Mouse (Mus musculus): ENCODE measurements at regions not wholly inside any gene's neighbourhood (a gene's known extent, or its start where the extent isn't known, plus 50 kb on each side); places are given as distances from the start of the nearest gene placed in this dataset.

- DNase-seq (ENCODE audit: low read depth in 1 of 2, low spot score in 2 of 2): no peak
Observed at GRCm38 (mm10) chr13:97430885-97431284, 190.0 kb downstream of the Enc1 start.

- no peak for DNase-seq (ENCODE audit: low read depth in 1 of 2, low spot score in 2 of 2)
Observed at GRCm38 (mm10) chr13:97428163-97428562, 187.3 kb downstream of the Enc1 start.

- DNase-seq (ENCODE audit: low read depth in 1 of 2, low spot score in 2 of 2): no peak
Observed at GRCm38 (mm10) chr13:97427537-97427936, 186.6 kb downstream of the Enc1 start.

GRCm38 (mm10) chr13:97425731-97426130 is 184.8 kb downstream of the Enc1 start:
- DNase-seq (ENCODE audit: low read depth in 1 of 2, low spot score in 2 of 2): no peak

- no peak for DNase-seq (ENCODE audit: low read depth in 1 of 2, low spot score in 2 of 2)
Observed at GRCm38 (mm10) chr13:97423911-97424310, 183.0 kb downstream of the Enc1 start.

- no peak for DNase-seq (ENCODE audit: low read depth in 1 of 2, low spot score in 2 of 2)
Observed at GRCm38 (mm10) chr13:97423298-97423817, 182.5 kb downstream of the Enc1 start.

- no peak for DNase-seq (ENCODE audit: low read depth in 1 of 2, low spot score in 2 of 2)
Observed at GRCm38 (mm10) chr13:97422897-97423296, 182.0 kb downstream of the Enc1 start.

- no peak for DNase-seq (ENCODE audit: low read depth in 1 of 2, low spot score in 2 of 2)
Observed at GRCm38 (mm10) chr13:97421831-97422230, 180.9 kb downstream of the Enc1 start.

GRCm38 (mm10) chr13:97420773-97421172 is 179.9 kb downstream of the Enc1 start:
- no peak for DNase-seq (ENCODE audit: low read depth in 1 of 2, low spot score in 2 of 2)

- no peak for DNase-seq (ENCODE audit: low read depth in 1 of 2, low spot score in 2 of 2)
Observed at GRCm38 (mm10) chr13:97419100-97419499, 178.2 kb downstream of the Enc1 start.

GRCm38 (mm10) chr13:97418681-97419080 is 177.8 kb downstream of the Enc1 start:
- DNase-seq (ENCODE audit: low read depth in 1 of 2, low spot score in 2 of 2): no peak

GRCm38 (mm10) chr13:97418081-97418480 is 177.2 kb downstream of the Enc1 start:
- DNase-seq (ENCODE audit: low read depth in 1 of 2, low spot score in 2 of 2): no peak

- no peak for DNase-seq (ENCODE audit: low read depth in 1 of 2, low spot score in 2 of 2)
Observed at GRCm38 (mm10) chr13:97415927-97416709, 175.2 kb downstream of the Enc1 start.

- no peak for DNase-seq (ENCODE audit: low read depth in 1 of 2, low spot score in 2 of 2)
Observed at GRCm38 (mm10) chr13:97415381-97415780, 174.5 kb downstream of the Enc1 start.

GRCm38 (mm10) chr13:97412151-97412550 is 171.2 kb downstream of the Enc1 start:
- no peak for DNase-seq (ENCODE audit: low read depth in 1 of 2, low spot score in 2 of 2)

GRCm38 (mm10) chr13:97410550-97411201 is 169.8 kb downstream of the Enc1 start:
- no peak for DNase-seq (ENCODE audit: low read depth in 1 of 2, low spot score in 2 of 2)

GRCm38 (mm10) chr13:97409891-97410525 is 169.1 kb downstream of the Enc1 start:
- DNase-seq (ENCODE audit: low read depth in 1 of 2, low spot score in 2 of 2): no peak

GRCm38 (mm10) chr13:97409291-97409780 is 168.4 kb downstream of the Enc1 start:
- no peak for DNase-seq (ENCODE audit: low read depth in 1 of 2, low spot score in 2 of 2)

GRCm38 (mm10) chr13:97408414-97409290 is 167.7 kb downstream of the Enc1 start:
- DNase-seq (ENCODE audit: low read depth in 1 of 2, low spot score in 2 of 2): no peak

- no peak for DNase-seq (ENCODE audit: low read depth in 1 of 2, low spot score in 2 of 2)
Observed at GRCm38 (mm10) chr13:97407773-97408172, 166.9 kb downstream of the Enc1 start.

- DNase-seq (ENCODE audit: low read depth in 1 of 2, low spot score in 2 of 2): no peak
Observed at GRCm38 (mm10) chr13:97406678-97407077, 165.8 kb downstream of the Enc1 start.

Data from monocyte, adult 2 months (primary cell).